Mouse (Mus musculus) naive thymus-derived CD4-positive, alpha-beta T cell, adult 2 months (primary cell): ENCODE measurements around the gene Ap2m1.
"Not testable (repeated sequence)": the region's sequence is repeated elsewhere in the genome, so short reads cannot be mapped to it uniquely, and the experiment has no call there.

Source experiments
- DNase-seq: peaks from one replicate; pipeline ENCODE4 v3.0.0-alpha.2; 2011; ENCODE audit warnings: low read depth

Ap2m1 gene

DNA sequence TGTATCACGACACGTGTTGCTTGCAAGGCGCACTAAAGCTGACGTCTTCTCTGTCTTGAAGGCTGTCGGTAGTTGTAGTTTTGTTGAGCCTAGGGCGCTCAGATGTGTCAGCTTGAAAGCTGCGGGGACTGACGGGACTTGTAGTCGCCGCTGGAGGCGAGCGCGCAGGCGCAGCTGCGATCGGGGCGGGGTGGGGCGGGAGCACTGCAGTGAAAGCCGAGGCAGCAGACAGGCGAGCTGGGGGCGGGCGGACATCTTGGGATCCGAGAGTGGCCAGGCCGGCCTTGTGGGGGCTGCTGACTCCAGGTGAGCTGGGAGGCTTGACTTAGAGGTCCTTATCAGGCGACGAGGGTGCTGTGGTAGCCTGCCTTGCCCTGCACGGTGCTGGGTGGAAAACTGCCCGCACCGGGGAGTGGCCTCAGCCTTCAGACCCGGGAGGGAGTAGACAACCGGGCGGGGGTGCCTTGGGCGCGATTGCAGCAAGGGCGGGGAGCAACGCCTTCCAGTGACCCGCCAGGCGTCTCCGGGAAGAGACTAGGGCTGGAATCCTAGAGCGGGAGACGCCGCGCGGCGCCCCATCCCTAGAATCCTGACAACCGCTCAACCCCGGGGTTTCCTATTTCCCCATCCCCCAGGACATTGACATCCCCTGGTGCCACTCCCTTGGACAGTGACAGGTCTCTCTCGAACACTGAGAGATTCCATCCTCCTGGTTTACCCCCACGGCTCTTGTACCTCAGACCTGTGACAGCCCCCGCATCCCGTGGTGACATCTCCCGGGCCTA is at the start of gene Ap2m1:
Gene Ap2m1 (plus strand): TSS at position 183 of the 785 bp plus-strand sequence.
- peak; percentile 98 for DNase-seq

DNA sequence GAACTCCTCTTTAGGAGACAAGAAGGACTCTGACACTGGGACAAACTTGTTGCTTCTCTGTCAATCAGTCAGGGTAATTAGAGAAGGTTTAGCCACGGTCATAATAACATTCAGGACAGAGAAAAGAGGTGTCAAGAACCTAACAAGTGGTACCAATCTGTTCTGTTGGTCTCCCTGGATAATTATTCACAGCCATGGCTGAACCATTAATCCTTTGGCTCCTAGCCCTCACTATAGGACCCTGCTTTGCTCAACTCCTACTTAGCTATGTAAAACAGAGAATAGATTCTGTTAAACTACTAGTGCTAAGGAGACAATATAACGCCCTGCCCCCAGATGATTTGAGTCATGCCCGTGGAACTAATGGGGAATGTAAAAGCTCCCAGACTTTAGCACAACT is 49.2 kb upstream of the Ap2m1 start:
- no peak for DNase-seq

DNA sequence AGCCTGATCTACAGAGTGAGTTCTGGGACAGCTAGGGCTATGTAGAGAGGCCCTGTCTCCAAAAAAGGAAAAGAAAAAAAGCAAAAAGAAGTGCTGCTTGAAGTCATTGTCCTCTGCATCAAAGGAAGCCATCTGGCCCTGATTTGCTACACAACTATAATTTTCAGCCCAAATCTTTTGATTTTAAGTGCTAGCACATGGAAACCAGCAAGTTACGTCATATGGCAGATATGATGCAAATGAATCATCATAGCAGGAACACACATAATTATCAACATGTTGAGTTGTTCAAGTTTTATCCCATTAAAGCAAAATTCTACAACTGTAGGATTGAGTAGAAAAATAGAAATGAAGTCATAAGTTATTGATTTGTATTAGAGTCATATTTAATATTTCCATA is 47.1 kb upstream of the Ap2m1 start:
- no peak for DNase-seq

DNA sequence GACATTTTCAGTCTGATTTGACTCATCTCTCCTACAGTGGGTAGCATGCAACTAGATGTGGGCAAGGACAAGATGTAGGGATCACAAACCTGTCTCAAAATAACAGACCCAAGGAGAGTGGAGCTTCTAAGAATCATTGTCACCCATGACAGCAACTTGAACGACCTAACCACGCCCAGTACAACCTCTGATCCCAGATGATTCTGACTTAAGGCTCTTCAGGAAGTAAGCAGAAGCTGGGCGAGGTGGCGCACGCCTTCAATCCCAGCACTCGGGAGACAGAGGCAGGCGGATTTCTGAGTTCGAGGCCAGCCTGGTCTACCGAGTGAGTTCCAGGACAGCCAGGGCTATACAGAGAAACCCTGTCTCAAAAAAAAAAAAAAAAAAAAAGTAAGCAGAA is 46.5 kb upstream of the Ap2m1 start:
- DNase-seq = not testable (repeated sequence)

DNA sequence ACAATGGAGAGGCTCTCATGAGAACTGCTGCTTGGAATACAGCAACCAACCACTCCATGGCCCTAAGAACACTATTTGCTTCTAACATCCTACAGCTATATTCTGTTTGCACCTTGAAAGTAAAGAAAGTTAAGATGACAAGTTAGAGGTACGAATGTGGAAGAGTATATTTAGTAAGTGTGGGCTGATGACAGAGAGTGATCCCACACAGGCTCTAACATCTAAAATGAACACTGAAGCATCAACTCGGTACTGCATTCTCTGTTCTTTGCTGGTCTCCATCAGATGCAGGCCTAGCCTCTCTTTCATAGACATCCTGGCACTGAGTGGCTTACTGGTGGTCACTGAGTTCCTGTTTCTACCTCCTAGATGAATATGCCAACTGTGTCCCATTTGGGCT is 46.0 kb upstream of the Ap2m1 start:
- no peak for DNase-seq

DNA sequence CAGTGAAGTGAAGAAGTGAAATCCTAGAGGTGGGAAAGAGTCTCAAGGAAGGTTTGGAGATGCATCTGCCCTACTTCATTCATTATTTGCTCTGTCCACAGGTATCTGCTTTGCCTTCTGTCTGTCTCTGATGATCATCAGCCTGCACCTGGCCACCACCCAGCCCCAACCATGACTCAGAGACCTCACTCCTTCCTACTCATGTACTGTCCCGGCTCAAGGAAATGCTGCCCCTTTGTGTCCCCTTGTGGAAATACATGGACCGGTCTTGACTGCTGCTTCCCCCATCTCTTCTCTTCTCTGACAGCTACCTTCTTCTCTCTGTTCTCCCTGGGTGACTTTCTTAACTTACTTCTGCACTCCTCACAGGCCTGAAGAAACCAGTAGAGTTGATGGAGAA is 44.7 kb upstream of the Ap2m1 start:
- no peak for DNase-seq

DNA sequence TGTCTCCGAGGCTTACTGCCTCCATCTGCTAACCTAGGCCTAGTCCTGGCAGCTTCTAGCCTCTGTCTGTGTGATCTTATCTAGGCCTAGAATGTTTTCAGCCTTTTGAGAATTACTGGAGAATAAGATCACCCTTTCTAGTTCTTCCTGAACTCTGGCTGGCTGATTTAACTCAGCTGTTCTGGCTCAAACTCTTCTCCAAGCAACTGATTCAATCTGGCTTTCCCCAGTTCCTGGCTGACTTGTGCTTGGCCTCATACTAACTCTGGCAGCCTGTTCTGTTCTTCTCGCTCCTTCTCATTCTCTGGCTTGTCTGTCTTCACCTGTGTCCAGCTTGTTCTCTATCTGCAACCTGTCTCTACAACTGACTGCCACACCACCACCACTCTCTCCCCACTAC is 44.0 kb upstream of the Ap2m1 start:
- DNase-seq = no peak

DNA sequence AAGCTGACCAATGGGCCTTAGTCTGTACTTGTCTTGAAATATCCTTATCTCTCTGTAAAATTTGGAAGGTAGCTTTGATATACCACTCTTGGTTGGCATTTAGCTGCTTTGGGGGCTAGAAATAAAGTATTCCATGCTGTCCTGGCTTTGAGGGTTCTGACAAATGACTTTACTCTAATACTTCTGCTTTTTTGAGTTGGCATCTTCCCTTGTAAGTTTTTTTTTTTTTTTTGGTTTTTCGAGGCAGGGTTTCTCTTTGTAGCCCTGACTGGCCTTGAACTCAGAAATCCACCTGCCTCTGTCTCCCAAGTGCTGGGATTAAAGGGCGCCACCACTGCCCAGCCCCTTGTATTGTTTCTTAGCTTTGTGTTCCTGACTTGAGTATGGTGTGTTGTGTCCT is 41.8 kb upstream of the Ap2m1 start:
- DNase-seq = no peak

DNA sequence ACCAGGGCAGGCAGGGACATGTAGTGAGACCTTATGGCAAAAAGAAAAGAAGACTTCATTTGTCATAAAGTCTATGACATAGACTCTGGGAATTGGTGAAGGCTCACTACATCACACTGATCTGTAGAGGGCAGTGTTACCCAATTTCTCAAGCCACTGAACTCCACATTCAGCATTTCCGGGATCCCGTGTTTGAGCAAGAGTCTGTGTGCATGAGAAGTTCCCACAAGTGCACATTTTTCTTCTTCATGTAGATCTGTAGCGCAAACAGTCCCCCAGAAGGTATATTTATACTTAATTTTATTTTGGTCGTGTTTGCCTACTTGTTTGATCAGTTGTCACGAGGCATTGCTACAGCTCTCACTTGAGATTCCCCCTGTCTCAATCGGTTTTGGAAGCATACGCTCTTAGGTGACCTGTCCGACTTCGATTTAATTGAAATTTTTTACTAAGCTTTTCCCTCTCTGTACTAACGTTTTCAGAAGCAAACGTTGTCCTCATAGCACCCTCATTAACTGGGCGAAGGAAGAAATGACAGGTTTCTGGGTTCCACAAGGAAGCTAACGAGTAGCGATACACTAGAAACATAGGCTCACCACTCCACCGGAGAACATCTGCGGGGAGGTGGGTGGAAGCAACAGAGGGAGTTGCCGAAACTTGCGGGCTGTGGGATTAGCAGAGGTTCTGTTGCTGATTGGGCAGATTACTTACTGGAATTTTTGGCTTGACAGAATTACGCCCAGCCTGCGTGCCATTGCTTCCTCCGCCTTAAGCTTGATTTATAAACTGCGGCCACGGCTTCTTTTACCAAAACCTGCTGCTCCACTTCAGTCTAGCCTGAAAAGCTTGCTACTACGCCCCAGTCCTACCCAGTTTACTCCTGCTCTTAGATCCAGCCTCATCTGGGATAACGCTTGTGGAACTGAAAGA is 38.3 kb upstream of the Ap2m1 start:
- peak; percentile 89 for DNase-seq

DNA sequence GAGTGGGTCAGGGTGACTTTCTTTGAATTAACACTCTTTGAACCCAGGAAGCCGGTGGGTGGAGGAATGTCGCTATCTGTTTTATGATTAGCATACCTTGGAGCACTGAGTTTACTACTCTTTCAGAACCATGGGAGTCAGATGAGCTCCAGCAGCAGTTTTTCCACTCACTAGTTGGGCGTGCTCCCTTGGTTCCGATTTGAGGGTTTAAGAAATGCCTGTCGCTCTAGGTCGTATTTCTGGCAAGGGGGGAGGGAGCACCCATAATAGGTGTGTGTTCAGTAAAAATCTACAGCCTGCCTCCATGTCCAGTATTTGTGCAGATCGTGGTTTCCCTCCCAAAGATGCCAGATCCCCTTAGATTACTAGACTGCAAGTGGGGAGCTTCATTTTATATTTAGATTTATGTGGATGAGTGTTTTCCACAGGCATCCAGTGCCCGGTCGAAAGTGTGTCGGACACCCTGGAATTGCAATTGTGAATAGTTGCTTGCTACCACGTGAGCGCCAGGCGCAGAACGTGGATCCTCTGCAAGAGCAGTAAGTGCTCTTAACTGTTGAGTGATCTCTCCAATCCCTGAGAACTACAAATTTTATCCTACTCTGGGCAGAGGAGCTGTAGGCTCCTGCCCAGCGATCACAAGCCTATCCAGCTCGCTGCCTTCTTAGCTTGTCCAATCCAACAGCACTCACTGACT is 37.1 kb upstream of the Ap2m1 start:
- DNase-seq = no peak

DNA sequence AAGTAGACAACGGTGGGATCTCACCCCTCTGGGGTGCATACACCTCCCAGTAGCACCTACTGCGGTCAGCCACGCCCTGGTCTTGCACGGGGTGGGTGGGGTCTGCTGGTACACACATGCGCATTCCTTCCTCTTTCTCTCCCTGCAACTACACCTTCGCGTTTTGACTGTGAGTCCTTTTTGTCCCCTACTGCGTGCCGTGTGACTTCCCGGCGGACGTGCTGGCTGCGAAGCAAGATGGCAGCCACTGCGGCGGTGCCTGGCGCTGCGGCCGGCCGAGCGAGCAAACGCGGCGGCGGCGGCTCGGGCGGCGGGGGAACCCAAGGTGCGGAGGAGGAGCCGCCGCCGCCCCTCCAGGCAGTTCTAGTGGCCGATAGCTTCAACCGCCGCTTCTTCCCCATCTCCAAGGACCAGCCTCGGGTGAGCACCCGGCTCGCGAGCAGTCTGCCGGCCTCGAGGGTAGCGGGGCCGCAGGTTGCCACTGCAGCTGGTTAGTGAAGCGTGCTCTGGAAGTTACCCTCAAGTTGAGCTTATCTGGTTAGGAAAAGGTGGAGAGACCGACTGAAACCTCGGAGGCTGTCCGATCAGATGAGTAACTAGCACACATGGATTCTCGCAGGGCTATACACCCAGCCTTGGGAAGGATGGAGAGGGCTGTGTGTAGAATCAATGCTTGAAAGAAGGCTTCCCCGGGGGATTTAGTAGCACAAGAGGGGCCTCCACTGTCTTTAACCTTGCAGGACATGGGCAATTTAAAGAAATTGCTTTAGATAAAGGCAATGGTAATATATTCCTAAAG is 36.4 kb upstream of the Ap2m1 start, which contains the start of gene Eif2b5:
Gene Eif2b5 (plus strand): TSS at position 141 of the 799 bp plus-strand sequence.
- DNase-seq = peak; percentile 92

DNA sequence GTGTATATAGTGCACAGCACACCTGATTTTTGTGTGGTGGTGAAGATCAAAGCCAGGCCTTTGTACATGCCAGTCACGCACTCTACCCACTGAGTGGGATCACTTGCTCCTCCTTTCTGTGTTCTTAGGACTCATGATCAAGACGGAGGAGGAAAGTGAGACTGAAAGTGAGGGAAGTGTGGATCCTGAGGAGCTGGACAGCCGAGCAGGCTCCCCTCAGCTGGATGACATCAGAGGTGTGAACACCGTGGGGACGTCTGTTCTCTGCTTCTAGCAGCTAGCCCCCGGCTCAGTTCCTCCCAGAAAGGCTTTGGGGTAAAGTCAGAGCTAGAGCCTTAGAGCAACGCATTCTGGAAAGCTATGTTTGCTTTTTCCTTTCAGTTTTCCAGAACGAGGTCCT is 29.3 kb upstream of the Ap2m1 start:
- no peak for DNase-seq

DNA sequence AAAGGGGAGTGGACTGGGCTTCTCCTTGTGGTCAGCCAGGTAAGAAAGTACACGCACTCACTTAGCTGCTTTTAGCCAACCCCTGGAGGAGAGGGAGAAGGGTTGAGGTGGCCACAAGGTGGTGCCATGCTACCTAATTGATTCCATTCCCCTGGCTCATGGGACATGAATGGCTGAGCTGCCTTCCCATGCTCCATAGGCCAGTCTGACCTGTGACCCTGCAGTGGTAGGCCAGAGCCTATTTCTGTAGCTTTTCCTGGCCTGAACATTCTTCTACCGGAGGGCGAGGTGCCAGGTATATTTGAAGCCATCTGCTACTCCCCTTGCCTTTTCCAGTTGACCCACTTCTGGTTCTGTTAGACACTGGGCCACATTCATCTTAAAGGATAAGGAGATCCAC is 25.9 kb upstream of the Ap2m1 start:
- DNase-seq = peak; percentile 35

DNA sequence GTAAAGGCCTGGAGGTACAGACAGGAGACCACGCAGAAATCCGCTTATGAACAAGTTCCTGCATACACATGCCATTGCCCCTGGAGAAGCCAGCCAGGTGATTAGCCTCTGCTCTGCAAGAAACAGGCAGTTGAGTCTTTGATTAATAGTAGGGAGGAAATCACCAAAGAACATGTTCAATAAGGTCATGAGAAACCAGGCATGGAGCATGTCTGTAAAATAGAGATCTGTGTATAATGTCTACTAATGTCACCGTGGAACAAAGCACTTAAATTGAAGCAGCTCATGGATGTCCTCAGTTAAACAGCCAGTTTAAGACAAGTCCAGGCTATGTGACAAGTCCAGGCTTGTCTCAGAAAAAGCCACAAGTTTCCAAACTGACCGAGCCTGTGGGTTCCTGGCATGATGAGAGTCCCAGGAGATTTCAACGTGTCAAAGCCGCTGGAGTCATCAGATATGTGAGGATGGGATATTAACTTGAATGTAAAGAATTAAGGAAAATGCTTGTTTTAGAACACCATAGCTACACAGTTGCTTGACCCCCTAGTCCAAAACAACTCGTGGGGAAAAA is 23.9 kb upstream of the Ap2m1 start:
- no peak for DNase-seq

DNA sequence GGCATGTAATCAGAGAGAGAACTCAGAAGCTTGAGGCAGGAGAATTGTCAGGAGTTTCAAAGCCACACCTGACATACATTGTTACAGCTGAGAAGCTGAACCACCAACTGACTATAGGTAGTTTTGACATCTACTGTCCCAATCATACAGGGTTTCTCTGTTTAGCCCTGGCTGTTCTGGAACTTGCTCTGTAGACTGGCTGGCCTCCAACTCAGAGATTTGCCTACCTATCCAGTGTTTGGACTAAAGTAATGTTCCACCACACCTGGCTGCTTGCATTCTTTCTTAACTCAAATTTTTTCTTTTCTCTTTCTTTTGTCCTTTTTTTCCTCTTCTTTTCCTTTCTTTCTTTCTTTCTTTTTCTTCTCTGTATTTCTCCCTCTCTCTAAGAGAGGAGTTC is 19.2 kb upstream of the Ap2m1 start:
- DNase-seq = peak; percentile 32

DNA sequence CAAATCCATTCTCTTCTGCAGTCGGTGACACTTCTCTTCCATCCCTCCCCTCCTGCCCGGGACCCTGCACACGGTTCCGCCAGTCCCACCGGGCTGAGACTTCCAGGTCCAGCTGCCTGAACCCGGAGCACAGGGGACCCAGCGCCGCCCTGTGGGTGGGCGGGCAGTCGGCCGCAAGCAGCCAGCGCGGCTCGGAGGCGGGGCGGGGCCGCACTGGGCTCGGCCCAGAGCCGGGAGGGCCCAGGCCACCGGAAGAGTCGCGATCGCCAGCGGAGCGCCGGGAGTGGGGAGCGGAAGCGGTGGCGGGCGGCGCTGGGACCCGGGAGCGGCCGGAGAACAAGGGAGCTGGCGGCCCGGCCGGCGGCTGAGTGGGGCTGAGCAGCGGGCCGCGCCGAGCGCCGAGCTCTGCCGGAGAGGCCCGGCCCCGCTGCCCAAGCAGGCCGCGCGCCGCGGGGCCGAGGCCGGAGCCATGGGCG is 18.5 kb upstream of the Ap2m1 start, which contains the start of gene Dvl3:
Gene Dvl3 (plus strand): TSS at position 257 of the 476 bp plus-strand sequence.
- peak; percentile 66 for DNase-seq

DNA sequence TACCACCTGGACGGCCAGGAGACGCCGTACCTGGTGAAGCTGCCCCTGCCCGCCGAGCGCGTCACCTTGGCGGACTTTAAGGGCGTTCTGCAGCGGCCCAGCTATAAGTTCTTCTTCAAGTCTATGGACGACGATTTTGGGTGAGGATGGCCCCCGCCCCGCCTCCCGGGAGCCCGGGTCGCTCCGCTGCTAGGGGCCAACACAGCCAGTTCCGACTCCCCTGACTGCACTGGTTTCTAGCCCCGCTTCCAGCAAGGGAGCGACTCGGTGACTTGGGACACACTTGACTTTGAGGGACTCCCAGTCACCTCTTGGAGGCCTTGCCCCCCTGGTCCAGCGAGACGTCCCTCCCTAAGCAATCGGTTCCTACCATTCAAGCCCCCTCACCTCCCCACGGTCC is 18.1 kb upstream of the Ap2m1 start:
- peak; percentile 55 for DNase-seq

DNA sequence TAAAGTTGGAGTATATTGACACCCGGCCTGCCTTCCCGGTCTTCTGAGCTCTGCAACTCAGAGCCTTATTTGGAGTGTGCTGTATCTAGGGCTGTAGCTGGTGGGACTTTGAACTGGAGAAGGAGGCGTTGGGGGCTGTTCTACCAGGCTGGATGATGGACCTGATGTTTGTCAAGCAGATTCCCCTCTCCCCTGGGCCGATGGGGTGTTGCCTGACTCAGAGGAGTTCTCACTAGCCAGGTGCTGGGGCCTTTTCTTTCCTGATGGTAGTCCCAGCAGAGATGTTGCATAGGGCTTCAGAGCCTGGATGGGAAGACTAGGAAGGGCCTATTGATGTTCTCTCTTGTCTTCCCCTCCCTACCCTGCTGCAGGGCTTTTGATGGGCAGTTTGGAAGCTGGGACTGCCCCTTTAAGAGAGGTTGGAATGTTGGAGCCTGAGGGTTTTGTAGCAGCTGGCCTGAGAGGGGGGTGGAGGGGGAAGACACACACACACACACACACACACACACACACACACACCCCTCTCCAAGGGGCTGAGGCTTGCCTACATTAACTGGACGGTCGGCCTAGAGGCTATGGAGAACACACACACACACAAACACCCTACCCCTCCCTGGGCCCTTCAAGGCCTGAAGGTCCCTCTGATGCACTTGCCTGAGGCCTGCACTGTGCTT is 17.4 kb upstream of the Ap2m1 start:
- peak; percentile 38 for DNase-seq

DNA sequence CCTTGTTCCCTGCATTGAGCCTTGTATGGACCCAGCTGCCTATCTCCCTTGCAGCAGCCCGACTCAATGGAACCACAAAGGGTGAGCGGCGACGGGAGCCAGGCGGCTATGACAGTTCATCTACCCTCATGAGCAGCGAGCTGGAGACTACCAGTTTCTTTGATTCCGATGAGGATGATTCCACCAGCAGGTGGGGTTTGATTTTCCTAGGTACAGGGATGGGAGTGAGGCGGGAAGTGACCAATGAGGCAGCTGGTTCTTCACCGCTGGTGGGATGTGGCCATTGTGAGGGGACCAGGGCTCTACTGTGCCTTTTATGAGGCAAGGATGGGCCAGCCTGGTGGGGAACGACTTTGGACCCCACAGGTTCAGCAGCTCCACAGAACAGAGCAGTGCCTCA is 11.4 kb upstream of the Ap2m1 start:
- no peak for DNase-seq

DNA sequence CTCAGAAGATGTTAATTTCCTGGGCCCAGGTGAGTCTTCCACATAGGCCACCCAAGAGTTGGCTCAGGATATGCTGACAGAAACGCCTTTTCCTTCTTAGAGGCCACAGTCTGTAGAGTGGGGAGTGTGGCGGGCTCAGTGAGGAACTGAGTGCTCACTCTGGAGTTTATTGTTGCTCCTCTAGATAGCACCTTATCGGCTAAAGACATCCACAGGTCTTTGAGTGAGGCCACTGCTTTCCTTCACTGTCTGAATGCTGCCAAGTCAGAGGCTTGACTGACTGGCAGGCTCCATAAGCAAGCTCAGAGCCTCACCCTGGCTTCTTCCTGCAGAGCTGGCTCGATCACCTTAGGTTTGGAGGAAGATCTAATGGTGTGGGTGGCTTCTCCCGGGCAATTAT is 6.5 kb upstream of the Ap2m1 start:
- DNase-seq = no peak
